Mouse (Mus musculus) small intestine, adult 2 months (tissue): ENCODE measurements around the gene Bpifa6. TPM values are rescaled to one million over a fixed set of nuclear protein-coding genes. Genes with fewer than 3 reads are reported as not detected.

Experiments used
- H3K27ac ChIP-seq: fragments of 200-500 bp; 2 replicates; pipeline ENCODE4 v1.5.1; 2012; ENCODE audit warnings: low read depth, low read length, control low read depth, inconsistent platforms; ENCODE audit not compliant: insufficient read depth
- H3K27me3 ChIP-seq: fragments of 200-500 bp; 2 replicates; pipeline ENCODE4 v1.6.1; 2012; ENCODE audit warnings: mild to moderate bottlenecking, moderate library complexity, low read length, inconsistent platforms; ENCODE audit not compliant: control insufficient read depth, insufficient read depth
- H3K36me3 ChIP-seq: fragments of 200-500 bp; 2 replicates; pipeline ENCODE4 v1.6.1; 2012; ENCODE audit warnings: mild to moderate bottlenecking, low read length, control low read depth, inconsistent platforms; ENCODE audit not compliant: control insufficient read depth, insufficient read depth
- H3K4me1 ChIP-seq: fragments of 200-500 bp; 2 replicates; pipeline ENCODE4 v1.6.1; 2012; ENCODE audit warnings: low read length, inconsistent platforms, mixed read lengths; ENCODE audit not compliant: control insufficient read depth, insufficient read depth, insufficient read length
- H3K4me3 ChIP-seq: fragments of 200-500 bp; 2 replicates; pipeline ENCODE4 v1.5.1; 2012; ENCODE audit warnings: low read depth, mild to moderate bottlenecking, control low read depth, inconsistent platforms, low read length, moderate library complexity
- CTCF ChIP-seq: fragments of 200-500 bp; IDR thresholded peaks from 2 replicates; pipeline ENCODE4 v1.5.1; 2012; ENCODE audit warnings: low read depth, mild to moderate bottlenecking, control low read depth, inconsistent platforms, low read length, moderate library complexity, mixed read lengths; ENCODE audit not compliant: insufficient replicate concordance, insufficient read length; ENCODE audit errors: extremely low read depth
- POLR2A ChIP-seq: fragments of 200-500 bp; IDR thresholded peaks from 2 replicates; pipeline ENCODE4 v1.6.1; 2012; ENCODE audit warnings: low read depth, mild to moderate bottlenecking, control low read depth, inconsistent platforms, low read length, moderate library complexity
- WGBS: fragments of 180-500 bp; shearing (Covaris S2); methylation state at CpG from one replicate; pipeline ENCODE4 v1.1.7; 2018; 5-methylcytosine and 5-hydroxymethylcytosine counted together
- polyA plus RNA-seq: library from polyadenylated mRNA; depleted of rRNA; stranded (reverse); fragments of >200 nt; gene quantifications from 2 replicates; pipeline ENCODE4 v1.2.3, GENCODE M21; 2012; rRNA removed

Bpifa6 gene
- polyA plus RNA-seq: not detected in 2 replicates

GRCm38 (mm10) chr2:153974582-153974981 is at the start of gene Bpifa6:
Gene Bpifa6 (plus strand): TSS chr2:153974945.
- 45% methylated on average over 5 of the region's 5 CpGs for WGBS
- no peak within 1 kb of the TSS for H3K4me3 ChIP-seq
- no peak for TF ChIP-seq POLR2A
- no peak for TF ChIP-seq CTCF

GRCm38 (mm10) chr2:153929871-153930413 is 44.8 kb upstream of the Bpifa6 start:
- no peaks in the 10 kb centered on the region for H3K27me3 ChIP-seq
- TF ChIP-seq CTCF (peak; percentile 68; the same call in 1 of the 2 replicates), POLR2A (no peak)
- H3K27ac ChIP-seq: no peak overlapping the region
- WGBS: 39% methylated on average over 3 of the region's 3 CpGs
- H3K4me1 ChIP-seq: no peaks in the 10 kb centered on the region
- H3K36me3 ChIP-seq: no peaks in the 10 kb centered on the region
- H3K4me3 ChIP-seq: no peak overlapping the region

More at GRCm38 (mm10) chr2:153974582-153974981, at the start of gene Bpifa6:
- H3K4me1 ChIP-seq: no peaks in the 10 kb centered on the region
- no peaks in the 10 kb centered on the region for H3K27me3 ChIP-seq
- H3K36me3 ChIP-seq: no peaks in the 10 kb centered on the region
- no peak within 1 kb of the TSS for H3K27ac ChIP-seq

- no peak overlapping the region for H3K27ac ChIP-seq
- no peaks in the 10 kb centered on the region for H3K27me3 ChIP-seq
- no peaks in the 10 kb centered on the region for H3K36me3 ChIP-seq
- TF ChIP-seq CTCF: no peak
- no peak overlapping the region for H3K4me3 ChIP-seq
- H3K4me1 ChIP-seq: no peaks in the 10 kb centered on the region
- 73% methylated on average over 6 of the region's 6 CpGs for WGBS
These were observed 43.6 kb upstream of the Bpifa6 start for GRCm38 (mm10) chr2:153931125-153931524.

- H3K27ac ChIP-seq: no peak overlapping the region
- TF ChIP-seq POLR2A: no peak
- TF ChIP-seq CTCF: no peak
- no peaks in the 10 kb centered on the region for H3K27me3 ChIP-seq
- no peaks in the 10 kb centered on the region for H3K4me1 ChIP-seq
- no peak overlapping the region for H3K4me3 ChIP-seq
- 76% methylated on average over 6 of the region's 6 CpGs for WGBS
- H3K36me3 ChIP-seq: no peaks in the 10 kb centered on the region
These were observed 41.4 kb upstream of the Bpifa6 start for GRCm38 (mm10) chr2:153933311-153933710.

GRCm38 (mm10) chr2:153935348-153935747 is 39.4 kb upstream of the Bpifa6 start:
- Histone ChIP-seq H3K4me3 (no peak overlapping the region), H3K36me3 (no peaks in the 10 kb centered on the region), H3K4me1 (no peaks in the 10 kb centered on the region), H3K27me3 (no peaks in the 10 kb centered on the region), H3K27ac (no peak overlapping the region)
- no peak for TF ChIP-seq POLR2A
- no peak for TF ChIP-seq CTCF
- WGBS: 82% methylated on average over 6 of the region's 6 CpGs

- Histone ChIP-seq H3K27ac (no peak within 1 kb of the TSS), H3K27me3 (no peaks in the 10 kb centered on the region), H3K4me3 (no peak within 1 kb of the TSS), H3K36me3 (no peaks in the 10 kb centered on the region), H3K4me1 (no peaks in the 10 kb centered on the region)
- WGBS: 69% methylated on average over 5 of the region's 5 CpGs
- TF ChIP-seq POLR2A: no peak
- TF ChIP-seq CTCF: no peak
These were observed 36.9 kb upstream of the Bpifa6 start, which contains the start of gene Bpifb4 for GRCm38 (mm10) chr2:153937843-153938242. Gene Bpifb4 (plus strand): TSS chr2:153938212.

GRCm38 (mm10) chr2:153943537-153943936 is 31.2 kb upstream of the Bpifa6 start:
- TF ChIP-seq CTCF (peak; percentile 78; the same call in 1 of the 2 replicates), POLR2A (no peak)
- H3K36me3 ChIP-seq: no peaks in the 10 kb centered on the region
- H3K4me3 ChIP-seq: no peak overlapping the region
- no peaks in the 10 kb centered on the region for H3K4me1 ChIP-seq
- no peak overlapping the region for H3K27ac ChIP-seq
- H3K27me3 ChIP-seq: no peaks in the 10 kb centered on the region
- 32% methylated on average over 3 of the region's 3 CpGs for WGBS

- WGBS: 72% methylated on average over 8 of the region's 8 CpGs
These were observed 30.2 kb upstream of the Bpifa6 start for GRCm38 (mm10) chr2:153944567-153944966.

More at GRCm38 (mm10) chr2:153944567-153944966, 30.2 kb upstream of the Bpifa6 start:
- no peaks in the 10 kb centered on the region for H3K36me3 ChIP-seq
- TF ChIP-seq POLR2A (no peak), CTCF (no peak)
- no peak overlapping the region for H3K27ac ChIP-seq
- H3K4me3 ChIP-seq: no peak overlapping the region
- no peaks in the 10 kb centered on the region for H3K27me3 ChIP-seq
- no peaks in the 10 kb centered on the region for H3K4me1 ChIP-seq
